Mouse (Mus musculus) granulocyte monocyte progenitor cell, adult 5-6 weeks (primary cell): ENCODE data around the gene Skil. TPM values are rescaled to one million over a fixed set of nuclear protein-coding genes. Genes with fewer than 3 reads are reported as not detected.
"Not testable (repeated sequence)": the region's sequence is repeated elsewhere in the genome, so short reads cannot be mapped to it uniquely, and the experiment has no call there.

Experiments
- ATAC-seq: replicated peaks from 2 replicates; pipeline ENCODE4 v1.8.0; 2016; ENCODE audit warnings: mild to moderate bottlenecking, moderate TSS enrichment, inconsistent platforms; ENCODE audit not compliant: poor library complexity, severe bottlenecking
- total RNA-seq, 2 experiments: library from RNA; stranded (forward) in 1 of 2; stranded (reverse) in 1 of 2; fragments of 200-712, 200-1000 nt in 1 of 2; fragments of >200 nt in 1 of 2; fragmentation: Nextera tagmentation in 1 of 2; gene quantifications; 2 replicates each; pipeline ENCODE4 v1.2.3; 2014 to 2017

The Skil gene
- total RNA-seq, 2 experiments from 2014 or later = 5.0 to 9.2 TPM

GRCm38 (mm10) chr3:31109108-31109507 is 14.2 kb downstream of the Skil start:
- peak; percentile 55 for ATAC-seq

- no peak for ATAC-seq
Observed at GRCm38 (mm10) chr3:31123098-31123497, 28.2 kb downstream of the Skil start.

GRCm38 (mm10) chr3:31126303-31126702 is 31.4 kb downstream of the Skil start:
- ATAC-seq = no peak

GRCm38 (mm10) chr3:31126848-31127247 is 32.0 kb downstream of the Skil start:
- no peak for ATAC-seq

DNA sequence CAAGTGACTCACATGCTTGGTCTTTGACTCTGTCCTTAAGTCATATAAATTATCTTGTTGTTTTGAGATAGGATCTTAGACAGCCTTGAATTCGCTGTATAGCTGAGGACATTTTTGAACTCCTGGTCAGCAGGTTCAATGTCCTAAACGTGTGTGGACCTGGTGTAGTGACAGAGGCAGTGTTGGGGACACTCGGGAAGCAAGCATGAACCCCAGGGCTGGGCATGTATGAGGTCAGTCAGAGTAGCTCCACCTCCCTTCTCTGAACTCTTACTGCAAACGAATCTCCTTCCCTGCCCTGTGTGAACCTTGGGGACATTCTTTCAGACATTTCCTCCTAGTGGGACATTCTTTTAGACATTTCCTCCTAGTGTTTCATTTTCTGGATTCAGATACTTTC is 34.9 kb downstream of the Skil start:
- no peak for ATAC-seq

GRCm38 (mm10) chr3:31133664-31134063 is 38.8 kb downstream of the Skil start:
- ATAC-seq = no peak; the same call in 1 of the 2 replicates

DNA sequence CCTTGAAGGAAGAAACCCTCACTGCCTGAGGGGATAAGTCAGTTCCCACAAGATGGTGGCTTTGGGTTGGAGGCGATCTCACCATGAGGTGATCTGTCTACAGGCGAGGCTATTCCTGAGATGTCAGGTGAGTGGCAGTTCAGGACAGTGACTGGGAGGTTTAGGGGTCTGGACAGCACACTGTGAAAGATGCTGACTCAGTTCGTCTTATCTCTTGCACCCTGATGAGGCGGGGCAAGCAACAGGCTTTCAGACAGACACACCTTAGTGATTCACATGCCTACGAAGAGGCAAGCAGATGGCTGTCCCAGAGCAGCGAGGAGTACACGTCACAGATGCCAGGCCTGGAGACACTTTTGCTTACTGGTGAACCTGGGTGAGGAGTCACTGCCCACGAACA is 39.4 kb downstream of the Skil start:
- ATAC-seq = no peak; the same call in 1 of the 2 replicates

DNA sequence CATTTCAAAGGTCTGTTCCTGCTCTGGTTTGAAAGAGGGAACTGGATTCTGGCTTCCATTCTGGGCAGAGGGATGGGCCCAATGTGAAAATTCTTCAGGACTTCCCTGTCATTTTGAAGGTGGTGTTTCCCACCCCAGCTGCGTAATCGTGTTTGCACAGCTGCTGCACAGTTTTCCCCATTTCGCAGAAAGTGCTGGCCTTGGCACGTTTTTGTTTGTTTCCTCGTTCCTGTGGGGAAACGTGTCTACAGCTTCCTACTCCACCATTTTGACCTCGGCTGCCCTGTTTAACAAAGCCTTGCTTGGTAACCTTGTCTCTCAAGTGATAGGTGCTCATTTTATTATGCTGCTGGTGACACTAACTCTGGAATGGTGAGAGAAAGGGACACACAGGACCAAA is 39.8 kb downstream of the Skil start:
- no peak for ATAC-seq

GRCm38 (mm10) chr3:31136591-31136990 is 41.7 kb downstream of the Skil start:
- not testable (repeated sequence) for ATAC-seq

- ATAC-seq = peak; percentile 73
Observed at GRCm38 (mm10) chr3:31138454-31139424, 43.9 kb downstream of the Skil start.

GRCm38 (mm10) chr3:31141621-31142020 is 46.8 kb downstream of the Skil start:
- ATAC-seq = no peak

GRCm38 (mm10) chr3:31145222-31145621 is 50.4 kb downstream of the Skil start:
- ATAC-seq = not testable (repeated sequence)

GRCm38 (mm10) chr3:31145641-31146290 is 50.9 kb downstream of the Skil start:
- ATAC-seq = peak; percentile 91

DNA sequence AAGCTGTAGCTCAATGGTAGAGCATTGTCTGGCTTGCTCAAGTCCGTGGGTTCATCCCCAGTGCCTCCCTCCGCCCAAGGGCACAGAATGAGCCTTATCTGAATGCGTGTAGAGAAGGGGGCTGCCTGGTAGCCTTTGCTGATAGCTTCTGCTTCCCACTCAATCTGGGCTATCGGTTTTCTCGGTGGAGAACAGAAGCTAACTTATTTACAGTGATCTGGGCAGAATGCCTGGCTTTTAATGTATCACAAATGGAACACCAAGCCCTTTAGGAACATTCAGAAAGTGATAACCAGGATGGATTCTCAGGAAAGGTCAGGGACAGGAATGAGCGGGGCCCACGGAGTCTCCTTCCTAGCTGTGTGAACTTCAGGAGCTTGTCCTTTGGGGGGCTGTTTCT is 53.7 kb downstream of the Skil start:
- no peak for ATAC-seq

DNA sequence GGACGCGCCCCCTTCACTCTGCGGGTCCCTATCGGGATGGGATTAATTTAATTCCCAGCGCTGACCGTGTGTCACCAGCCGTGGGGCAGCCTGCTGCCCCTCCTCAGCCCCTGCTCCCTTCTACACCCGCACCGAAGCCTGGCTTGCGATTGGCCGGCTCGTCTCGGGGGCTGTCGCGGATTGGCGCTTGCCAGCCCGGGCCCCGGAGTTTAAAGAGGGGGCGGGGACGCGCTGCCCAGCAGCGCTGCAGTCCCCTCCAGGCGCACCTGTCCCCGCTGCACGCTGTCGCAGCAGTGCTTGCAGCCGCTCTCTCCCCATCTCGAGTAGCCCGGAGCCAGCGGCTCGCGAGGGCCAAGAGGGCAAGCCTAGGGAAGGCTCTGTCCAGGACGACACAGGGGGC is 54.8 kb downstream of the Skil start, which contains the start of gene Cldn11:
Gene Cldn11 (plus strand): TSS at position 215 of the 400 bp plus-strand sequence.
- peak; percentile 44; the same call in 1 of the 2 replicates for ATAC-seq

DNA sequence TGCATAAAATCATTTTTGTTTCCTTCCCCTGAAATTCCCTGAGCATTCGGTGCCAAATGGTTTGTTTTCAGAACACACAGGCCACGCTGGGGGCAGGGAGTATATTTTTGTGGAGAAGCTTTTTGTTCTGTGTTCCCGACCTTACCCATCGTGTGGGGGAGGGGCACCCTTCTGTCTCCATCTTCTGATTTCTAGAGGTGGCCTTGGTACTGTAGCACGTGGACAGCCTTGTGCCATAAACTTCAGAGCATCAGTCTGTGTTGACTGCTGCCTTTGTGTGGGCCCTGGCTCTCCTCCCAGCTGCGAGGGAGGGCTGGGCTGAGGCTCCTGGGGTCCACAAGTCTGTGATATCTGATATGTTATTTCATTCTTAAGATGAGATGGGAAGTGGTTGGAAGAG is 57.2 kb downstream of the Skil start:
- no peak for ATAC-seq

DNA sequence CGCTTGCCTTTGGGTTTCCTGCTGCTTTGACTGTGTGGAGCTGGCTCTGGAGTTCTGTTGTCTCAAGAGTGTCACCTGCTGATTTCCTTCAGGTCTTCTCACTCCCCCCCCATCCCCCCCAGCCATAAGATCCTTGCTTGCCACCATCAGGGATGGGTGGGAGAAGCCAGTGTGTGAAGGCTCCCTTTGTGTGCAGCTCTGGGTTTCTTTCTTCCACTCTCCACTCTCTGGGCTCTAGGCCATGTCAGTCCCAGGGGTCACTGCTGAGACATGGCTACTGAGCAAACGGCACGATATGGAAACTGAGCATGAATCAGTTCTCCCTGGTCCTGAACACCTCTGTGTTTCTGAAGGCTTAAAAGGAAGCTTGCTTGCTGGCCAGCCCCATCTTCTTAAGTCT is 61.3 kb downstream of the Skil start:
- ATAC-seq = no peak

- no peak for ATAC-seq
Observed at GRCm38 (mm10) chr3:31157776-31158175, 62.9 kb downstream of the Skil start.

GRCm38 (mm10) chr3:31160046-31160445 is 65.2 kb downstream of the Skil start:
- no peak for ATAC-seq

DNA sequence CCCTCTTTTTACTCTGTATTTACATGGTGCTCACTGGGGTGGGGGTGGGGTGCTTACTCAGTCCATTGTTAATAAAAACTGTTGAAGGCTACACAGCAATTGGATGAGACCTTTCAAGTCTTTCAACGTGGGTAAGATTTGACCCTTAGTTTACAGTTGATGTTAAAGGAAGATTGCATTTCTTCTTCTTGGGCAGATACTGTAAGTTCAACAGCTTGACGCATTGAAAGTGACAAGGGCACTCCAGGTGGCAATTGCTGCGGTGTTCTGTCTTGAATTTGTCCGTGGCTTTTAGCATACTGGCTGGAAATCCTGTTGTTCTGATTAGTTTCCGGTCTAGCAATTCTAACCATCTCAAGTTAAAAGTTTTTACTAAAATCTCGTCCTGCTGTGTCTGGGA is 66.5 kb downstream of the Skil start:
- no peak for ATAC-seq

GRCm38 (mm10) chr3:31162860-31163259 is 68.0 kb downstream of the Skil start:
- no peak for ATAC-seq
